Mouse (Mus musculus): ENCODE data around the gene Gm11444.

Gene Gm11444

DNA sequence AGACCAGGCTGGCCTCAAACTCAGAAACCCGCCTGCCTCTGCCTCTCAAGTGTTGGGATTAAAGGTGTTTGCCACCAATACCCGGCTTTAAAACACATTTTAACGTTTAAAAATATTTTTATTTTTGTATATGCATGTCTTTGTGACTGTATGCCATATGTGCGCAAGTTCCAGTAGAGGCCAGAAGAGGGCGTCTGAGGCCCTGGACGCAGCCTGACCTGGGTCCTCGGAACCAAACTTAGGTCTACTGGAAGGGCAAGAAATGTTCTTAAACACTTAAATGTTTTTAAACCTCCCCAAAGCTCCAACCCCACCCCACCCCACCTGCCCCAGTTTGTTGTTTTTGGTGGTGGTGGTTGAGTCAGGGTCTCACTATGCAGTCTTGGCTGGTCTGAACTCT, 14.2 kb upstream of the Gm11444 start:
- no peak for DNase-seq (ENCODE audit: low spot score in 2 of 2)

DNA sequence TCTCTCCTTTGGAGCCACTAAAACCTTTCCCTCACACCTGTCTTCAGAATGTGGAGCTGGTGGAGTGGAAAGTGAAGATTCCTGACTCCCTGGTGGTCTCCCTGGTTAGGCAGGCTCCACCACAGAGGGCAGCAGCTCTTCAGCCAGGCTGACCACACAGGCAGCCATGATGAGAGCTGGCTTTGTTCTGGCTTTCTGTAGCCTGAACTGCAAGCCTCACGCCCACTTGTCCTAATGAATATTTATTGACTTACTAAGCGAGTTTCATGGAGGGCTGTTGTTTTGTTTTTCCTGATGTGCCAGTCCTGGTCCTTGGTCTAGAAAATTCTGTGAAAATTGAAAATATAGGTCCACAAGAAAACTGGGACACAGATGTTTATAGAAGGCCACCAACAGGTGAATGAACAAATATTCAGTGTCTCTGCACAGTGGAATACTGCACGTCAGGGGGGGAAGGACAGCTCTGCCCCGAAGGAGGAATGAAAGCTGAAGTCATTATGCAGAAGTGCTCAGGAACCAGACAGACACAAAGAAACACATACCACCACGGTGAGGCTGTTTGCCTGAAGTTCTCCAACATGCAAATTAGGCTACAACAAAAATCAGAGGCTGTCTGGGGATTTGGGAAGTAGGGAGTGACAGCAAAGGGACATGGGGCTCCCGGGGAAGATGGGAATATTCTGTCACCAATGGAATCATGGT, 8.0 kb upstream of the Gm11444 start:
- no peak for DNase-seq (ENCODE audit: low spot score in 2 of 2)

DNA sequence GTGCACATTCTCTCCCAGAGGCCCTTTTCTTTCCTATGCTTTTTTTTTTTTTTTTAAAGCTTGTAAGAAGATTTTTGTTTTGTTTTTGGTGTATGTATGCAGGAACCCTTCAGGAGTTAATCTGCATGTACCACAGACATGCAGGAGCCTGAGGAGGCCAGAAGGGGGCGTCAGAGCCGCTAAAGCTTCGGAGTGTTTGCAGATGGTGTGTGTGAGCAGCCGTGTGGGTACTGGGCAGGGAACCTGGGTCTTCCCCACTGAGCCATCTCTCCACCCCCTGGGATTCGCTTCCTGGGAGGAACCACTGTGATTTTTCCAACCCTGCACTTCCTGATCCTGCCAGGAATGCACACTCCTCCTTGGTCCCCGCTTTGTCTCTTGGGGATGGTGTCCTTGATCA, 625 bp upstream of the Gm11444 start:
- DNase-seq (ENCODE audit: low spot score in 2 of 2): no peak

DNA sequence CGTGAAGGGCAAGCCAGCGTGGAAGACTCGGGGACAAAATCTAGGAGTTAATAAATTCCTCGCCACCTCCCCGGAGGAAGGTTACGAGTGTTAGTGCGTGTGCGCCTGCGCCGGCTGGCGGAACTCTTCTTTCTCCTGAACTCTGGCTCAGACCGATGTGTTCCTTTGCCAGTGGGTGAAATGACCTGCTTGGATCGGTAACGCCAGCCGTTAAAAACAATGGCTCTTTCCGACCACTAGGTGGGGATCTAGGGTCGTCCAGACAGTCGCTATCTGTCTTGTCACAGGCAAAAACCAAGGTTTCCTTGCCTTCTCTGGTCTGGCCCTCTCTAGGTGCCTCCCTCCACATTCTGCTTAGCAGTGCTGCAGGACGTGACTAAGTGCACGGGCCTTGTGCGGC, 1.1 kb downstream of the Gm11444 start:
- DNase-seq (ENCODE audit: low spot score in 2 of 2): peak in 1 of 2 experiments; percentile 39

DNA sequence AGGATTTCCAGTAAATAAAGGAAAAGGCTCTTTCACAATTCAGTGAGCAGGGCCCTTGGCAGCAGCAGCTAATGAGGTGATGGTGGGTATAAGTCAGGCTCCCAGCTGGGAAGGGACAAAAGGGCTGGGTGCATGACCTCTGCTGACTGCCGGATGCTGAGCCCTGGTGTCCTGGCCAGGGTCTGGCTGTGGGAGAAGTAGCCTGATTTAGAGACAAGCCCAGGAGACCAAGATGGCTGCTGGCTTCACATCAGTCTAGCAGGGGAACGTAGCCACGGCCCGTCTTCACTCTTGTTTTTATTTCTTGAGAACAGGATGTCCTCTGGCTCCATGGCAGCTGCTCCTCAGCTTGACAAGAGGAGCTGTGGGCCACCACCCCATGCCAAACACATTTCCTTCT, 3.6 kb downstream of the Gm11444 start:
- DNase-seq (ENCODE audit: low spot score in 2 of 2): no peak

DNA sequence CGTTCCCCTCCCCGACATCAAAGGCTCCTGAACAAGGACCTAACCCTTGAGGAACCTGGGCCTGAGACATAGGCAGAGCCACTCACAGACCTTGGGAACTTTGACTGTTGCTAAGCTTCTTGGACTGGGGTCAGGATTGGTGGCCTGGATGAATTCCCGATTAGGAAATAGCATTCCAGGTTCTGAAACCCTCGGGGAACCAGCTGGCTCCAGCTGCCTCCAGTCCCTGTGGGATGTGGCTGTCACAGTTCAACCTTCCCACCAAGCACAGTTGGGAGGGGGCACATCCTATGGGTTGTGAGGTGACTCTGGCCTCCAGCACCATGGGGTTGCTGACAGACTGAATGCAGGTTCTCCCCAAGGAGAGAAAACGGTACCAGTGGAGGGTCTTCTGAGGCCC, 4.2 kb downstream of the Gm11444 start:
- no peak for DNase-seq (ENCODE audit: low spot score in 2 of 2)

DNA sequence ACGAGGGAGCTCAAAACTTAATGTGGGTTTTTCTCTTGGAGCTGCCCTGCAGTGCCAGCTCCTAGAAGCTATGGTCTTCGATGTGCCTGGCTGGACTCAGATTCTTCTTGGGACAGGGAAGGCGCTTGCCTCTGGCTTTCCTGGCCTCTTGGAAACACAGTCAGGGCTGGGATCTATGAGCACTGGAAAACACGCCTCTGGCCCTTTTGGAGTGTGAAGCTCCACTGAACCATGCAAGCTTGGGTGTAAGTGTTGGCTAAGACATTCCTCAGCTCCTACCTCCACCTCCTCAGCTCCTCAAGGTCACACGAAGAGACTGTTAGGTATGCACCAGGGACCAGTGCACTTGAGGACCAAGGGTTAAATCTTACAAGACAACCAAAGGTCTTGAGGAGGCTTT, 5.2 kb downstream of the Gm11444 start:
- no peak for DNase-seq (ENCODE audit: low spot score in 2 of 2)

DNA sequence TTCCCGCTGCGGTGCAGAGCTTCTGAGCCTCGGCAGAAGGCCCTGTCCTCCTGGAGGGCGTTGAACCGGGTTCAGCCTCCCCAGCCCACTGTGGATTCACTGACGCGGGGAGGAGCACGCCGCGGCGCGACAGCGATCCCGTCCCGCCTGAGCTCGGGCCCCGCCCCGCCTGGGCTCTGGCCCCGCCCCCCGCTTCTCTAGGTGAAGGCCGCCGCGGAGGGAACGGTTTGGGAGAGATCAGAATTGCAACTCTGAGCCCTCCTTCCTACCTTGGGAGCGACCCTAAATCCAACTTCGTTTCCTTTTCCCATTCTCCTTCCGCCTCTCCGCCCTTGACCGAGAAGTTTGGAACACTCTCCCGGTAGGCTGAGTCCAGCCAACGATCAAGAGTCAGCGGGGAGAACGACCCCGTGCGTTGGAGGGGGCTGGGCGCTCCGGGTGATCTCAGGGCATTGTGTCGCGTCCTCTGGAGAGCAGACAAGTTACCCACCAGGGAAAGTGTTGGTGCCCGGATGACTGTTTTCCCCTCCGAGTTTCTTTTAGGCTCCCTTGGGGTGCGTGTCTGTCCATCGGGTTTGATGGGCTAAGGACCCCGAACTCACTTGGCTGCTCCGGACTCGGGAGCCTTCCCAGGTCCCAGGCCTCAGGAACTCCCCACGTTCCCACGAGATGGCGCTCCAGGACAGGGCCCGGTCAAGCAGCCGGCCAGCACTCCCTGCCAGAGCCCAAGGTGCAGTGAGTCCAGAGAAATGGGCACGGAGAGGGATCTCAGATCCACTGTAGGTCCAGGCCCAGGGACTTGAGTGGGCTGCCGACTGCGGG, 5.8 kb downstream of the Gm11444 start:
- peak; percentile 86 to 90 for DNase-seq (ENCODE audit: low spot score in 2 of 2)

DNA sequence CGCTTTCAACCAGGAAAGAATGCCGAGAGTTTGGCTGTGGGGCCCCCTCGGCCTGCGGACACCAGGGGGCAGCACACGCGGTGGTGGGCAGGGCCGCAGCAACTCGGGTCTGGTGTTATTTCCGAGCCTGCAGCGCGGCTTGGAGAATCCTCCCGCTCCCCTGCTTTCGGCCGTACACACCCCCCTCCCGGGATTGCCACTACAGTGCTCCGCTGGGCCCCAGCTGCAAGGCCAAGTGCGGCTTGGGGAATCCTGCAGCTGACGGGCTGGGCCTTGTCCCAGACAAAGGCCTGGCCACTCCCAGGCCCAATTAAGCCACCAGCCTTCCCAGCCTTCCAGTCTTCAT, 6.8 kb downstream of the Gm11444 start:
- peak in 1 of 2 experiments; percentile 79 for DNase-seq (ENCODE audit: low spot score in 2 of 2)

DNA sequence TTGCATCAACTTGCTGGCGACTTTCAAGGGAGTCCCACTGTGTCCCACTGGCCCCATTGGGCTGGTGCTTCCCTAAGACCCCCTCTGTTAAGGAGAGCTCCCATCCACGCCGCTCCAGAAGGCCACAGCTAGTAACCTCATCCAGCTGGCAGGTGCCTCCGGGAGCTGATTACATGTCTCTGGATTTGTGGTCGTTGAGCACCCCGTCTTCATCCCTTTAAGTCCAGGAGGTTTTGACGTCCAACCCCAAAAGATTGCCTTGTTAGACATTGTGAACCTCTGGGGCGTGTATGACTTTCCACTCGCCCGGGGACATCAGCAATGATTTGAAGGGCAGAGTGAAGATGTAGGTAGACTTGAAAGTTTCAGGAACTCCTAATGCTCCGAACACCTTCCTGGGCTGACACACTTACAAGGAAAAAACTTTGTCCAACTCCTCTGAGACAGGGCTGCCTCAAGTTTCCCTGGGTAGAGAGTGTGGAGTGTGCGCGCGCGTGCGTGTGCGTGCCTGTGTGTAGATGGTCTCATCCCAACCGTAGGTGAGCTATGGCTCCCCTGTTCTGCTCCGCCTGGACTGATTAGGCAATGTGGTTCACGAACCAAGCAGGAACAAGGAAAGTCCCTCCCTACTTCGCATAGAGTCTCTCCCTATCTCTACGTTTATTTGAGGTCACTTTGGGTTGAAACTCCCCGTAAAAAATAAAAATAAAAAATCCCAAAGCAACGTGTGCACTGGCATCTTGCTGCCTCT, 7.4 kb downstream of the Gm11444 start:
- peak in 1 of 2 experiments; percentile 40 for DNase-seq (ENCODE audit: low spot score in 2 of 2)

DNA sequence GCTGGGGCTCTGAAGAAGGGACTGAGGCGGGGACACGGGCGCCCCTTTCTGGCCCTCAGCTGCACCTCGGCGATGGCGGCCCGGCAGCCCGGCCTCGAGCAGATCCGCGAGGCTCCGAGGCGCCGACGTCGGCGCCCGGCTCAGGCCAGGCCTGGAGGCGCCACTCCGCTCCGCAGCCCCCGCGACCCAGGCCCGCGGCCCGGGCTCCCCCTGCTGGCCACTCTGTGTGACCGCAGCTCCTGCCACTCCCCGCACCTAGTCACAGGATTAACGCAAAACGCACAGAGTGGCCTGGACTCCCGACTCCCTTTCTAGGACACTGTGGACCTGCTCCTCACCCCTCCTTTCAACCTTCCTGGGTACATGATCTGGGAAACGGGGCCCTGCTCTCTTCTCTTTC, 8.2 kb downstream of the Gm11444 start:
- DNase-seq (ENCODE audit: low spot score in 2 of 2): peak in 1 of 2 experiments; percentile 64

DNA sequence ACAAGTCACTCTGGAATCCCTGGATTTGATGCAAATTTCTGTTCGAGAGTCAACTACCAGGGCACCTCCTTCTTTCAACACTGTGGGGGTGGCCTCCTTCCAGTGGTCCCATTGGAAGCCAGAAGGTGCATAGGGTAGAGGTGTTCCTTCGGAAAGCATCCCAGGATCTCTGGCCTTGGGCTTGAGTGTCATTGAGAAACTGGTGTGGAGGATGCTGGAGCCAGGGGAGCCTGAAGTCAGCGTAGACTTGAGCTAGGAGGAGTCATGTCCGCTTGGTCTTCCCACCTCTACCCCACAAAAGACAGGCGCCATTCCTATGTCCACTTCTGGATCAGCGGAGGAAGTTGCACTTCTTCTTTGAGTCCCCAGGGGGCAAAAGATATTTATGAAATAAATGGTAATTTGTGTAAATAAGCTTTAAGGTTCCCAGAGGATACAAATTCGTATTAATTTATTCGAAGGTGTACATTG, 8.9 kb downstream of the Gm11444 start:
- DNase-seq (ENCODE audit: low spot score in 2 of 2): peak in 1 of 2 experiments; percentile 34

DNA sequence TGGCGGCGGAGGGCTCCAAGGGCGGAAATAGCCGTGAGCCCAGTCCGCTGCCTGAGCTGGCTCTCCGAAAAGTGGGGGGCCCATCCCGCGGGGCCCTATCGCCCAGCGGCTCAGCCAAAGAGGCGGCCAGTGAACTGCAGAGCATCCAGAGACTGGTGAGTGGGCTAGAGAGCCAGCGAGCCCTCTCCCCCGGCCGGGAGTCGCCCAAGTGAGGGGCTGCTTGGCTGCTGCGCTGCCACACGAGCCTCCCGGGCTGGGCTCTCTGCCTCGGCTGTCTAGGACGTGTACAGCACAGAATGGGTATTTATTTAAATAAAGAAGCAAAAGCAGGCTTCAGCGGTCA, 9.4 kb downstream of the Gm11444 start:
- DNase-seq (ENCODE audit: low spot score in 2 of 2): peak in 1 of 2 experiments; percentile 49

DNA sequence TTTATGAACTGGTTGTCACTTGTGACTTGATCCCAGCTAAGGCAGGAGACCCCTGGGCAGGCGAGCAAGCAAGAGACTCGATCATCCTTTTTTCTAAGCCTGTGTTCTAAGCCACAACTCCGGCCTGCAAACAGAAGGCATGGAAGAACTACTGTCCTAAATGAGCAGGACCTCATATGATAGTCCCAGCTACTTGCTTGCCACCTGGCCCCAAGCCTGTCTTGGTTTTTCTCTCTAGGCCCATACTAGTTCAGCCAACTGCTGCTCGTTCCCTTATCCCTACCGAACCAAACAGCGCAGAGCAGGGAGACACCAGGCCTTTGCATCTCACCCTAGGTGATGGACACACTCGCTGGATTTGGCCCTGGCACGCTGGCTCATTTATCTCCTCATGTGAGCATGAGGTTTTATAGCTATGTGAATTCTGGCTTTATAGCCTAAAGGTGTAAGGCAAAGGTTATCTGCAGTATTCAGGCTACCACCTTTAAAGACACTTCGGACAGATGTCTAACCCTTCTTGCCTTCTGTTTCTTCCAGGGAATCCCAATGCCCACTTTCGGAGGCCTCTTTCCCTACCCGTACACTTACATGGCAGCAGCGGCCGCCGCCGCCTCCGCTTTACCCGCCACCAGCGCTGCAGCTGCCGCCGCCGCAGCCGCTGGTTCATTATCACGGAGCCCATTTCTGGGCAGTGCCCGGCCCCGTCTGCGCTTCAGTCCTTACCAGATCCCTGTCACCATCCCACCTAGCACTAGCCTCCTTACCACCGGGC, 9.9 kb downstream of the Gm11444 start:
- peak in 1 of 2 experiments; percentile 41 for DNase-seq (ENCODE audit: low spot score in 2 of 2)

DNA sequence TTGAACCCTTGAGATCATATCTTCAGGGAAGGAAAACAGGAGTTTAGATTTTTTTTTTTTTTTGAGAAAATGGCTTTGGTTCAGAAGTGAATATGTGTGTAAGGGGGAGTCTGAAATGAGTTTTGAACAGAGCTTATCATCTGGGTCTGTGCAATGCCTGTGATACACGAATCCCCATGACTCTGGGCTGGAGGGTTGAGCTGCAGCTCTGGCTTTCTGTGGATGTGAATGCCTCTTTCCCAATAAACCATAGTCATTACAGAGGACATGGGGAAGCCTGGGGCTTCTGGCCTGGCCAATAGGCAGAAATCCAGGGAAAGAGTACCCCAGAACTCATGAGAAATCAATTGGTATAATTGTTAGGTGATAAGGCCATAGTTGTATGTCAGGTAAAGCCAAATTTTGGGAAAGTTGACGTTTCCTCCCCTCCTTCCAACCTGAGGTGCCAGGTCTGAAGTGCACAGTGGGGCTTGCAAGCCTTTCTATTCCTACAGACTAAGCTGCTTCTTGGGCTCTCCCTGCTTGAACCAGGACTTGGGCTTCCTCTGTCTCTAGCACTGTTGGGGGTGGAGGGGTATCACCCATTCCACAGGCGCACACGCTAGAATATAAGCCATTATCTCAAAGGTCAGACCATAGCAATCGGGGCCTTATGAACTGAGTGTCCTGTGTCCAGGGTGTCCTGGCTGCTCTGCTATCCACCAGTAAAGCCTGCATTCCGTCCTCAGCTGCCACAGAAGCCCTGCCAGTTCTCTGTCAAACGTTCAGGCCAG, 10.7 kb downstream of the Gm11444 start:
- no peak for DNase-seq (ENCODE audit: low spot score in 2 of 2)

DNA sequence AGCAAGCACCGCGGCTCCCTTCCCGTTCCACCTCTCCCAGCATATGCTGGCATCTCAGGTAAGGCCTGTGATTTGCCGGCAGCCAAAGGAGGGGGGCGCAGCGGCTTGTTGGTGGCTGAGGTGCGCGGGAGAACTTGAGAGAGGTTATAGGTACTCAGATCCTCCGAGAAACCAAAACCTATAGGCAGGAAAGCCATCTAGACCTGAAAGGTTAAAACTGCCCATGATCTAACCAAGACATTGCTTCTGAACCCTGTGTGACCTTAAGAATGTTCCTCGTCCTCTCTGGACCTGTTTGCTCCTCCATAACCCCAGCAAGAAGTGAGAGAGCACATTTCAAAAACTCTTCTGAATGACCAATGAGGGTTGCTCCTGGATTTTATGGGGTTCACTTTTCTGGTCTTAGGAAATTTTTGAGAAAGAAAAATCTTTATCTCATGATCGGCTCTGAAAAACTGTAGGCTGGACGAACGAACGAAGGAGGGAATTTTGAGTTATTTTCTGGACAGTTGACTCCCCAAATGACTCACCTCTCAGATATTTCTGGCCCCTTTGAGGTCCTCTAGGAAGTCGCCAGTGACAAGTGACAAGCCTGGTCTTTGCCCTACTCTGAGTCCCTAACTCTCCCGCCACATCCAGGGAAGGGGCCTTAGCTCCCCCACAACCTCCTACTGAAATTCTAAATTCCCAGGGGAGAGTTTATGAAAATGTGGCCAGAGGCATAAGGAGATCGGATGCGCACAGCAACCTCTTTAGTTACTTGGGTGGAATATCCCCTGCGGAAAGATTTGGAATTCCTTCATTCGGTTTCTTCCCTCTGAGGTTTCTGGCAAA, 11.5 kb downstream of the Gm11444 start:
- DNase-seq (ENCODE audit: low spot score in 2 of 2): no peak

DNA sequence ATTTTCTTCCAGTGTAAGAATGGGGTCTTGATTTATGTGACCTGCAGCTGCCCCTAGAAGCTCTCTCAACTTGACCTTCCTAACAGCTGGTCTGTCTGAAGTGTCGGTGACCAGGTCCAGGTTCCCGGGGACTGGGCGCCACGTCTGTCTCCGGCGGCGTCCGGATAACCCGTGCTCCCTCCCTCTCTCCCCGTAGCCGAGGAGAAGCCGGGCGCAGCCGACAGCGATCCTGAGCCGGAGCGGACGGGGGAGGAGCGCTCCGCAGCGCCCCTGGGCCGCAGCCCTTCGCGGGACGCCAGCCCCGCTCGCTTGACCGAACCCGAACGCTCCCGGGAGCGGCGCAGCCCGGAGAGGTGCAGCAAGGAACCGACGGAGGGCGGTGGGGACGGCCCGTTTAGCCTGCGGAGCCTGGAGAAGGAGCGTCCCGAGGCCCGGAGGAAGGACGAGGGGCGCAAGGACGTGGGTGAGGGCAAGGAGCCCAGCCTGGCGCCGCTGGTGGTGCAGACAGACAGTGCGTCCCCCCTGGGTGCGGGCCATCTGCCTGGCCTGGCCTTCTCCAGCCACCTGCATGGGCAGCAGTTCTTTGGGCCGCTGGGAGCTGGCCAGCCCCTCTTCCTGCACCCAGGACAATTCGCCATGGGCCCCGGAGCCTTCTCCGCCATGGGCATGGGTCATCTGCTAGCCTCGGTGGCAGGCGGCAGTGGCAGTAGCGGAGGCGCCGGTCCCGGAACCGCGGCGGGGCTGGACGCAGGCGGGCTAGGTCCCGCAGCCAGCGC, 12.3 kb downstream of the Gm11444 start:
- no peak for DNase-seq (ENCODE audit: low spot score in 2 of 2)

DNA sequence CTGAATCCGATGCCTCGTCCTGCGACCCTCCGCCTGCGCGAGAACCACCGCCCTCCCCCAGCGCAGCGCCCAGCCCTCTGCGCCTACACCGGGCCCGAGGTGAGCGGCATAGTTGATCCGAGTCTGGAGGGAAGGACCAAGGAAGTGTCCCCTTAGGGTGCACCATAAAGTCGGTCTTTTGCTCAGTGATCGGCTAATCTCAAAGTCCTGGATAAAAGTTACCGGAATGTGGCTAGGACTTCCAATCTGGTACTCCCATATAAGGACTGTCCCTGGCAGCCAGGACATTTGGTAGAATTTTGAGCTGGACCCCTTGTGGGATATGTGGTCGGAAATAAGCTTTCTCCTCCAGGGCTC, 12.9 kb downstream of the Gm11444 start:
- DNase-seq (ENCODE audit: low spot score in 2 of 2): no peak

DNA sequence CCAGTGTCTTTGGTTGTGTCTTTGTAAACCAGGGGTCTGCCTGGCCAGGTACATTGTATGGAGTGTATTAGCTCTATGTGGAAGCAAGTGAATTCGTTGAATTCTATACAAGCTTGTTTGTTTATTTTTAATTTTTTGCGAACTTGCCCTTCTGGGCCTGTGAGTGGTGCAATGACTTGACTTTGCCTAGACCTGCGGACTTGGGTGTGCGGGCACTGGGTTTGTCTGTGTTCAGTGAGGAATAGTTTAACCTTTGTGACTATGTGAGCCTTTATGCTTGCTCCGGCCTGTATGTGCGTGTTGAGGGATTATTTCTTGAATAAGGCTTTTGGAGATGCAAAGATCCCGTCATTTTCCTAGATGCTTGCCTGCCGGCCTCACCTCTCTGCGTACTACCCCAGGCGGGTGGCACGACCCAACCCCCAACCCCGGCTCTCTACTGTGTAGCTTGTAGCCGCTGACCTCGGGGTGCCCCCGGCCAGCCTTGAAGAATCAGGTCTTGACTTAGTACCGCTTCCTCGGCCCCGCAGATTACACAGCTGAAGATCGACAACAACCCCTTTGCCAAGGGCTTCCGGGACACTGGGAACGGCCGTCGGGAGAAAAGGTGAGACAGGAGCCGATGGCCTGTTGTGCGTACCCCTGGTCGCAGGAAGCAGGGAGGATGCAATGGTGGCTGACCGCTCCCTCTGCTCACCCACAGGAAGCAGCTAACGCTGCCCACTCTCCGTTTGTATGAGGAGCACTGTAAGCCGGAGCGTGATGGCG, 13.4 kb downstream of the Gm11444 start:
- peak in 1 of 2 experiments; percentile 49 for DNase-seq (ENCODE audit: low spot score in 2 of 2)
